Mouse (Mus musculus) limb, embryonic 15.5 days (tissue): Measurements from ENCODE around the gene Skint8. TPM values are rescaled to one million over a fixed set of nuclear protein-coding genes. Genes with fewer than 3 reads are reported as not detected.
A peak's percentile ranks its signal among the peaks of the same experiment; 100 is the strongest.
"Not testable (repeated sequence)": the region's sequence is repeated elsewhere in the genome, so short reads cannot be mapped to it uniquely, and the experiment has no call there.

ENCODE experiments used
- ATAC-seq: fragments of 200-750 bp; cut with Nextera tagmentation; 2 replicates; pipeline ENCODE4 v1.8.0; 2017; ENCODE audit warnings: low read depth, moderate TSS enrichment; ENCODE audit not compliant: insufficient number of reproducible peaks, low FRiP score, low TSS enrichment
- H3K27ac ChIP-seq: fragments of 300-500 bp; sonication (generic); 2 replicates; pipeline ENCODE4 v1.5.1; 2015; ENCODE audit warnings: moderate library complexity, mild to moderate bottlenecking, inconsistent platforms
- H3K27me3 ChIP-seq: fragments of 300-500 bp; sonication (generic); 2 replicates; pipeline ENCODE4 v1.6.1; 2015; ENCODE audit warnings: inconsistent platforms
- H3K36me3 ChIP-seq: fragments of 300-500 bp; sonication (generic); 2 replicates; pipeline ENCODE4 v1.6.1; 2015; ENCODE audit warnings: inconsistent platforms
- H3K4me1 ChIP-seq: fragments of 300-500 bp; sonication (generic); 2 replicates; pipeline ENCODE4 v1.6.1; 2015; ENCODE audit warnings: inconsistent platforms
- H3K4me2 ChIP-seq: fragments of 300-500 bp; sonication (generic); 2 replicates; pipeline ENCODE4 v1.6.1; 2015; ENCODE audit warnings: mild to moderate bottlenecking, inconsistent platforms
- H3K4me3 ChIP-seq: fragments of 300-500 bp; sonication (generic); 2 replicates; pipeline ENCODE4 v1.5.1; 2015; ENCODE audit warnings: mild to moderate bottlenecking, inconsistent platforms
- H3K9ac ChIP-seq: fragments of 300-500 bp; sonication (generic); 2 replicates; pipeline ENCODE4 v1.6.1; 2015; ENCODE audit warnings: inconsistent platforms
- H3K9me3 ChIP-seq: fragments of 300-500 bp; sonication (generic); 2 replicates; pipeline ENCODE4 v1.6.1; 2016; ENCODE audit warnings: inconsistent platforms
- WGBS: fragments of 180-500 bp; shearing (Covaris S2); methylation state at CpG from one replicate; pipeline ENCODE4 v1.1.7; 2015; 5-methylcytosine and 5-hydroxymethylcytosine counted together
- polyA plus RNA-seq: library from polyadenylated mRNA; unstranded; fragments of >200 nt; fragmentation: Nextera tagmentation; extraction: Ambion mirVana; gene quantifications from 2 replicates; pipeline ENCODE4 v1.2.1, GENCODE M21; 2015

The Skint8 gene
- polyA plus RNA-seq: 0.61 and 0.93 TPM in 2 replicates

DNA sequence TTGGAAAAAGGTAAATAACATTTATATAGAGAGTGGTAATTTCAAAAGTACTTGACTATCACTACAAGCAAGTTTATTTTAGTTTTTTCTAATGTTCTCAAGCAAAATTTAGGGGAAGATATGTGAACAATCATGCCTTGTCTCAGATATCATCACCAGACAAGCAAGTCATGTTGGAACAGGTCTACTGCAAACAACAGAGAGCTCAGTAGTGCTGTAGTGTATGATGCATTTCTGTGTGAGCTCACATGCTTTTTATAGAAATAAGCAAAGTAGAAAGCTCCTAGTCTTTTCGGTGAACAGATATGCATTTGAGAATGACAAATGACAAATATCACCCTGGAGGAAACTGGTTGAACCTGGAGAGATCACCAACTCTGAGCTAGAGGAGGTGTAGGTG is at the start of gene Skint8:
Skint8 (plus strand) TSS at position 301 of the 400 bp plus-strand sequence.
- H3K4me2 ChIP-seq: no peak within 1 kb of the TSS
- ATAC-seq: no peak
- WGBS: 69% methylated on average over 1 of the region's 1 CpGs

DNA sequence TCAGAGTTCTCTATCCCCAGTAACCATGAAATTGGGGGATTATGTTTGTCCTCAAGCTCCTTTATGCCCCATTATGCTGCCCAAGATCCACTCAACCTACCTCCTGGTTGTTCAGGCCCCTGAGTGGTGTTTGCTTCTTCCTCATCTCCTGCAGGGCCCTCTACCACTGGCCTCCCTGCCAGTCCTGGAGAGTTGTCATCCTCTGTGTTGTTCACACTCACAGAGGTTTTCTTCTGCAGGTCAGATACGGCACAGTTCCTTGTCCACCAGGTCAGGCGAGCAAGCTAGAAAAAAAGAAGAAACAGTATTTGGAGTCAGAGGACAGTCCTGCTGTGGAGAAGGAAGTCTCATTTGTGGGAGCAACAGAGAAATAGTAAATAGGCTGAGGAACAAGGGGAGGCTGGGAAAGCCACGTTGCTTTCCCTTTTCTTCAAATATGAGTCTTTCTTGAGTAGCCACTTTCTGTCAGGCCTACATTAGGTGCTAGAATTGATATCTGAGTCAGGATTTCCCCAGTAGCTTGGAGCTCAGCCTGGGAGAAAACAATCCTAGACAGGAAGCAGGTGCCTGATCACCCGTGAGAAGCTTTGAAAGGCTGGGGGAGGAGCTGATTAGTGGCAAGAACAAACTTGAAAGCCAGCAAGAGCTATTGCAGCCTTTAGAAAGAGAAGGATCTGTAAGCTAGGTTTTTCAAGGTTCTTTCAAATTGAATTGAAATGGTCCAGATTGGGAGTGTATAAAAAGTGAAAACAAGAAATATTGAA is 38.9 kb upstream of the Skint8 start:
- no peaks in the 10 kb centered on the region for H3K27me3 ChIP-seq
- no peak overlapping the region for H3K4me2 ChIP-seq
- H3K4me3 ChIP-seq: no peak overlapping the region
- H3K4me1 ChIP-seq: no peaks in the 10 kb centered on the region
- H3K9me3 ChIP-seq: no peaks in the 10 kb centered on the region
- no peaks in the 10 kb centered on the region for H3K36me3 ChIP-seq
- no peak for ATAC-seq
- no peak overlapping the region for H3K9ac ChIP-seq
- no peak overlapping the region for H3K27ac ChIP-seq
- WGBS: 45% methylated on average over 4 of the region's 4 CpGs

More for the DNA sequence above, at the start of gene Skint8:
- no peak within 1 kb of the TSS for H3K27ac ChIP-seq
- H3K27me3 ChIP-seq: no peaks in the 10 kb centered on the region
- no peak within 1 kb of the TSS for H3K9ac ChIP-seq
- H3K36me3 ChIP-seq: no peaks in the 10 kb centered on the region
- H3K4me3 ChIP-seq: no peak within 1 kb of the TSS
- H3K9me3 ChIP-seq: no peaks in the 10 kb centered on the region
- H3K4me1 ChIP-seq: no peaks in the 10 kb centered on the region

DNA sequence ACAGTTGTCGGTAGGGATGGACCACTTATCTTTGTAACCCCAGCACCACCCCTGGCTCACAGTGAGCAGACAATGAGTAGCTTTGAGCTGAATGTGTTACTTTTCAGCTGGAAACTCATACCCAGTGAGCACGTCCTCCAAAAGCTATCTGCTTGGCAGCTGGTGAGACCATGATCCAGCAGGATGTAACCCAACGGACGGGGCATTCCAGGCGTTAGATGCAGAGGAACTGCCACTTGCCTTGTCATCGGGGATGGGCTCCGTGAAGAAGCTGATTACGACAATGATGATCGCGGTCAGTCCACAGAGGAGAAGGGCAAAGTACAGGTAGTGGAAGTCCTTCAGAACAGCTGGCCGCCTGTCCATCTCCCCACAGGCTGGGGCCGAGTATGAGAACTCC is 35.6 kb upstream of the Skint8 start:
- Histone ChIP-seq H3K4me2 (no peak overlapping the region), H3K4me3 (no peak overlapping the region), H3K9me3 (no peaks in the 10 kb centered on the region), H3K9ac (no peak overlapping the region), H3K27me3 (no peaks in the 10 kb centered on the region), H3K4me1 (0 out of 2 replicates have a peak, but pooled peaks cover 3% of the 10 kb centered on the region), H3K36me3 (no peaks in the 10 kb centered on the region), H3K27ac (no peak overlapping the region)
- no peak for ATAC-seq
- WGBS: 87% methylated on average over 12 of the region's 12 CpGs

DNA sequence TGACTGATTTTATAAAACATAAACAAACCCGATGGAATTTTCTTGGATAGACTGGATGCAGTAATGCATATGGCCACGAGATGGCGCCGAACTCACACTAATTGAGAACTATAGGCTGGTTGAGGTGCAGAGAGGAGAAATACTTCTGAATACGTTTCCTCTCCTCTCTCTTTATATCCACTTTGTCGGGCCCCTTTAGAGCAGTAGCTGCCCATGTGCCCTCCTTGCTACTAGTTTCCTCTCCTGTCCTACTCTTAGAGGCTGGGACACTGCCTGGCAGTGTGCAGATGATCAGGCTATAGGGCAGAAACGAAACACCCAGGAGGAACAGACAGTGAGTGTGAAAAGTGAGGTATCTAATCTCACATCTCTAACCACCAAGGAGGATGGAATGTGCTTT is 33.2 kb upstream of the Skint8 start:
- no peak overlapping the region for H3K9ac ChIP-seq
- no peak overlapping the region for H3K27ac ChIP-seq
- no peaks in the 10 kb centered on the region for H3K9me3 ChIP-seq
- WGBS: 11% methylated on average over 7 of the region's 7 CpGs
- no peaks in the 10 kb centered on the region for H3K27me3 ChIP-seq
- no peak overlapping the region for H3K4me3 ChIP-seq
- peak overlapping the region; percentile 27 for H3K4me2 ChIP-seq
- no peaks in the 10 kb centered on the region for H3K36me3 ChIP-seq
- ATAC-seq: no peak
- 0 out of 2 replicates have a peak, but pooled peaks cover 3% of the 10 kb centered on the region for H3K4me1 ChIP-seq

DNA sequence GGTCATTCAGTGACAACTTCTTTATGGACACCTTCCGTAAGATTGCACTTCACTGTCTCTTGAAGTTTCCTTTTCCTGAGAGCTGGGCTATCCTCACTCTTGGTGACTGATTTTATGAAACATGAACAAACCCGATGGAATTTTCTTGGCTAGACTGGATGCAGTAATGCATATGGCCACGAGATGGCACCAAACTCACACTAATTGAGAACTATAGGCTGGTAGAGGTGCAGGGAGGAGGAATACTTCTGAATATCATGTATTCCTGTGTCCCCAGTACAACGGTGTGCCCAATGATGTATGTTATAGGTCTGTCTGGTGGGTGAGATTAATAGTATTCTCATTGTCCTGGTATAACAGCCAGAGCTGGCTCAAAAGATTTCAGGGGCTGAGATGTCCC is 32.6 kb upstream of the Skint8 start:
- Histone ChIP-seq H3K27me3 (no peaks in the 10 kb centered on the region), H3K4me1 (0 out of 2 replicates have a peak, but pooled peaks cover 3% of the 10 kb centered on the region), H3K4me3 (no peak overlapping the region), H3K36me3 (no peaks in the 10 kb centered on the region), H3K27ac (no peak overlapping the region), H3K9ac (no peak overlapping the region), H3K4me2 (no peak overlapping the region), H3K9me3 (no peaks in the 10 kb centered on the region)
- WGBS: 19% methylated on average over 4 of the region's 4 CpGs
- no peak for ATAC-seq

DNA sequence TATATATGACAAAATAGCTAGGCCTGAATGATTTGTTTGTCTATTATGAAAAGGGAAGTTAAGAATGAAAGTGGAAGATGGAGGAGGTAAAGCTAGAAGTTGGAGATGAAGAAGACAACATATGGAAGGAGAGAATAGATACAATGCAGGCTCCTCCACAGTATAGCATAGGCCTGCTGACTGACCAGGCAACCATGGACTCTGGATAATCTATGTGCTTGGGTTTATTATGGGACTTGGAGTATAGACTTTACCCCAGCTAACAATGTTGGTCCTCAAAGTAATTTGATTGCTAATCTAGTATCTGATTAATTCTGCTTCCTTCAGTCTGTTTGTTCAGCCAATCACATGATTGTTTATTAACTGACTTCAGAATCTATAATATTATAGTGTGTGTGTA is 27.1 kb upstream of the Skint8 start:
- no peak overlapping the region for H3K4me3 ChIP-seq
- H3K4me1 ChIP-seq: no peaks in the 10 kb centered on the region
- H3K27ac ChIP-seq: no peak overlapping the region
- no peak for ATAC-seq
- H3K4me2 ChIP-seq: no peak overlapping the region
- no peaks in the 10 kb centered on the region for H3K36me3 ChIP-seq
- H3K9ac ChIP-seq: no peak overlapping the region
- no peaks in the 10 kb centered on the region for H3K9me3 ChIP-seq
- no peaks in the 10 kb centered on the region for H3K27me3 ChIP-seq

DNA sequence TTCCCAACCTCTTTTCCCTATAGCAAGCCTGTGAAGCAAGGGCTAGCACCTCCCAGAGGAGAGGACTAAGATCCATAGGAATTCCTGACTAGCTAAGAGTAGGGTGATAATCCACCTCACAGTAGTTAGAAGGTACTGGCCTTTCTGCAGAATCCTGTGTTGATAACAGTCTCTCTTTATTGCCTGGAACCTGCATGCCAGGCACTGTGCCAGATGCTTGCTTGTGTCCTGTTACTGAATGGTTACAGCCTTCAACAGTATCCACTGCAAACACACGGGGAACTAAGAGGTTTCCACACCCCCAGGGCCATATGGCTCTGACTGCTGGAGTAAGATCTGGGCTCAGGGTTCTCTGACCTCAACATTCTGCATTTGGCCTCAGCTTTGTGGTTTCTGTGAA is 21.4 kb upstream of the Skint8 start:
- Histone ChIP-seq H3K27me3 (no peaks in the 10 kb centered on the region), H3K9me3 (no peaks in the 10 kb centered on the region), H3K36me3 (no peaks in the 10 kb centered on the region), H3K27ac (no peak overlapping the region), H3K4me3 (no peak overlapping the region), H3K4me1 (no peaks in the 10 kb centered on the region), H3K9ac (no peak overlapping the region), H3K4me2 (no peak overlapping the region)
- WGBS: 13% methylated on average over 1 of the region's 1 CpGs
- no peak for ATAC-seq

DNA sequence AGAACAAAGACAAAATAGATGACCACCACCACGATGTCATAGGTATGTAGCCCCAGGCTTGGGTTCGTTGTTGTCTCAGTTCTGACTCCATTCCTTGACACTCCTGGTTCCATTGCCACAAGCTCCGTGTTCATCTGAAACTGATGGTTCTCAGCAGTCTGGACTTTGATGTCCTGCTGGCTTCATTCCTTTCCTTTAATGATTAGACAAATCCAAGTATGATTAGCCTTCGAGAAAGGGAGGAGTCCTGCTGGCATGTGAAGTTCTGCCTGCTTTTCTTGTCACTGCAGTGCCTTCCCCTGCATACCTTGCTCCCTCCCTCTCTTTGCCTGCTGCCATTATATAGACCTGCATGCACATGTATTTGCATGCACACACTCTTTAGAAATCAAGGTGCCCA is 20.6 kb upstream of the Skint8 start:
- H3K9me3 ChIP-seq: no peaks in the 10 kb centered on the region
- H3K36me3 ChIP-seq: no peaks in the 10 kb centered on the region
- no peaks in the 10 kb centered on the region for H3K4me1 ChIP-seq
- no peaks in the 10 kb centered on the region for H3K27me3 ChIP-seq
- no peak overlapping the region for H3K27ac ChIP-seq
- no peak overlapping the region for H3K9ac ChIP-seq
- 50% methylated on average over 4 of the region's 4 CpGs for WGBS
- H3K4me2 ChIP-seq: no peak overlapping the region
- H3K4me3 ChIP-seq: no peak overlapping the region
- no peak for ATAC-seq

DNA sequence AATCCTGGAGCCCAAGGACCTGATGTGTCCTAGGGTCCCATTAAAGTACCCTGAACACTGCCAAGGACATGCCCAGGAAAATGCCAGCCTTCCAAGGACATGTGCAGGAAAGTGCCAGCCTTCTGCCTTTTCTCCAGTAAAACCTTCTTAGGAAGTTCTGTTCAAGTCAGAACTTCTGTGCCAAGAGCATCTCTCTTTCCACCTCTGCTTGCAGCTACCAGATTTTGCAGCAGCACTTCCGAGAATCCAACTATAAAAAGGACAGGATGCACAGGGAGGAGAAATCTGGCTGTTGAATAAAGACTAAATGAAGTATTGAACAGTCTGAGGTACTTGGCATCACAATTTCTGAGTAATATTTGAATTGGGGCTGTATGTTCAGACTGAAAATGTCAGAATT is 18.7 kb upstream of the Skint8 start:
- H3K27me3 ChIP-seq, H3K9me3 ChIP-seq, H3K4me1 ChIP-seq, H3K27ac ChIP-seq, H3K4me3 ChIP-seq, H3K4me2 ChIP-seq, H3K9ac ChIP-seq, ATAC-seq, H3K36me3 ChIP-seq: not testable (repeated sequence)
- WGBS: 73% methylated on average over 1 of the region's 1 CpGs

DNA sequence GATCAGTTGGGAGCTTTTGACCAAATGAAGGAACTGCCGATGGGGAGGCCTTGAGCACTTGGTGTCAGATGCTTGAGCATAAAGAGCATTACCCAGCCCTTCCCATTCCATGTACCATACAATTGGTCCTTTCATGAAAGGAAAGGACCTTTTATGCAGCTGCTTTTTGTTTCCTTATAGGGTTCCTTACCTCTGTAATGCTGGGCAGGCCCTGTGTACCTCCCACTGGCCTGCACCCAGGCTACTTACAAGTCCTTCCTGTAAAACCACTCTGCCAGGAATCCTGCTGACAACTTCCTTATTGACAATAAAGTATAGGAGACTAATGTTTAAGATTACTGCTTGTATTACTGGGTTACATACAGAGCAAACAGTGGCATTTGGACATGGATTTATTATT is 17.7 kb upstream of the Skint8 start:
- WGBS: 84% methylated on average over 1 of the region's 1 CpGs
- no peaks in the 10 kb centered on the region for H3K36me3 ChIP-seq
- ATAC-seq: no peak
- no peaks in the 10 kb centered on the region for H3K27me3 ChIP-seq
- no peak overlapping the region for H3K4me2 ChIP-seq
- H3K4me1 ChIP-seq: no peaks in the 10 kb centered on the region
- H3K9me3 ChIP-seq: no peaks in the 10 kb centered on the region
- H3K27ac ChIP-seq: no peak overlapping the region
- no peak overlapping the region for H3K4me3 ChIP-seq
- H3K9ac ChIP-seq: no peak overlapping the region

DNA sequence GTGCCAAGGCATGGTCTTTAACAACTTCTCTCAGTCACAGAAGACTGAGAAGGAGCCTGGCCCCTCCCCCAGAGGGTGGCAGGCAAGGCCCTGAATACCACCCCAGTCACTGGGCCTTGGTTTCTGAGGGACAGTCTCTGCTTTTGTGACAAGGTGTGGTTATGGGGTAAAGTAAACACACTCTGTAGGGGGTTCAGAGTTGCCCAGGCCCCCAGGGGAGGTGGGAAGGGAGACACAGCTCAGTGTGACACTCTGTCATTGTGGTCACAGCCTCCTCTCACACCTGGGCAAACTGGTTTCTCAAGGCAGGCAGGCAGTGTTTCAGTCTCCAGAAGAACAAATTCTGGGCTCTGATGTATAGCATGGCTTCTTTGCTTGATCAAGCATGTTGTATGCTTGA is 16.4 kb upstream of the Skint8 start, which contains the start of gene Slc5a9:
Slc5a9 (minus strand) TSS at position 144 of the 400 bp plus-strand sequence.
- no peak for ATAC-seq
- H3K27me3 ChIP-seq: no peaks in the 10 kb centered on the region
- no peak within 1 kb of the TSS for H3K27ac ChIP-seq
- H3K4me2 ChIP-seq: no peak within 1 kb of the TSS
- H3K9ac ChIP-seq: no peak within 1 kb of the TSS
- no peaks in the 10 kb centered on the region for H3K4me1 ChIP-seq
- no peak within 1 kb of the TSS for H3K4me3 ChIP-seq
- no peaks in the 10 kb centered on the region for H3K36me3 ChIP-seq
- no peaks in the 10 kb centered on the region for H3K9me3 ChIP-seq

DNA sequence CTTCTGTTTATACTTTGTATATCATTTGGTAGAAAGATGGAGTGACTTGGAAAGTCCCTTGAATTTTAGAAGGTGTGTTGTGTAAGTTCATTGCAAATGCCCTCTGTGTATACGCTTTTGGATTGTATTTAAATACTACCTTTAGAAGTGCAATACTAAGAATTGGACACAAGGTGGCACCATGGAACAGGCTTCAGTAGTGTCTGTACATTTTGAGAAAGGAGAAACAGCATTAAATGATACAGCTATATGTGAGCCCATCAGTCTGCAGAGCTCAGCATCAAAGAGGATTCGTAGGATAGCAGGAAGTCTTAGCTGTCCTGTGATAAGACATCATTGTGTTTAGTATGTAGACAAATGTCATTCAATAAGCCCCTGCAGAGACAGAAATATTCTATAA is 11.3 kb upstream of the Skint8 start:
- H3K4me3 ChIP-seq: no peak overlapping the region
- ATAC-seq: no peak
- H3K4me1 ChIP-seq: no peaks in the 10 kb centered on the region
- H3K4me2 ChIP-seq: no peak overlapping the region
- H3K27me3 ChIP-seq: no peaks in the 10 kb centered on the region
- no peak overlapping the region for H3K9ac ChIP-seq
- no peak overlapping the region for H3K27ac ChIP-seq
- no peaks in the 10 kb centered on the region for H3K9me3 ChIP-seq
- no peaks in the 10 kb centered on the region for H3K36me3 ChIP-seq
- 46% methylated on average over 2 of the region's 2 CpGs for WGBS

DNA sequence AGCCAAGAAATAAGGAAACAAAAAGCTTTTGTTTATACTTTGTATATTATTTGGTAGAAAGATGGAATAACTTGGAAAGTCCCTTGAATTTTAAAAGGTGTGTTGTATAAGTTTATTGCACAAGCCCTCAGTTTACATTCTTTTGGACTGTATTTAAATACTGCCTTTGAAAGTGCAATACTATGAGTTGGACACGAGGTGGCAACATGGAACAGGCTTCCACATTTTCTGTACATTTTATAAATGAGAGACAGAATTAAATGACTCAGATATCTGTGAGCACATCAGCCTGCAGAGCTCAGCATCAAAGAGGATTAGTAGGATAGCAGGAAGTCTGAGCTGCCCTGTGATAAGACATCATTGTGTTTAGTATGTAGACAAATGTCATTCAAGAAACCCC is 42.1 kb downstream of the Skint8 start:
- Histone ChIP-seq H3K4me1 (no peaks in the 10 kb centered on the region), H3K27ac (no peak overlapping the region), H3K36me3 (no peaks in the 10 kb centered on the region), H3K9me3 (no peaks in the 10 kb centered on the region), H3K9ac (no peak overlapping the region), H3K4me2 (no peak overlapping the region), H3K4me3 (no peak overlapping the region), H3K27me3 (no peaks in the 10 kb centered on the region)
- WGBS: 31% methylated on average over 1 of the region's 1 CpGs
- no peak for ATAC-seq
